Mouse (Mus musculus) intestine, postnatal 0 days (tissue): ENCODE data around the gene Pigb. TPM values are rescaled to one million over a fixed set of nuclear protein-coding genes. Genes with fewer than 3 reads are reported as not detected.

Source experiments
- ATAC-seq: fragments of 200-750 bp; cut with Nextera tagmentation; 2 replicates; pipeline ENCODE4 v1.8.0; 2017; ENCODE audit warnings: mild to moderate bottlenecking, moderate TSS enrichment, moderate library complexity
- H3K27ac ChIP-seq: fragments of 300-500 bp; sonication (generic); 2 replicates; pipeline ENCODE4 v1.5.1; 2014; ENCODE audit warnings: mild to moderate bottlenecking, low read depth, low read length, moderate library complexity
- H3K27me3 ChIP-seq: fragments of 300-500 bp; sonication (generic); replicated peaks from 2 replicates; pipeline ENCODE4 v1.6.1; 2014; ENCODE audit warnings: low read length, mixed read lengths; ENCODE audit not compliant: control insufficient read depth, insufficient read depth
- H3K36me3 ChIP-seq: fragments of 300-500 bp; sonication (generic); 2 replicates; pipeline ENCODE4 v1.6.1; 2014; ENCODE audit warnings: mild to moderate bottlenecking, moderate library complexity; ENCODE audit not compliant: control insufficient read depth, insufficient read depth
- H3K4me1 ChIP-seq: fragments of 300-500 bp; sonication (generic); replicated peaks from 2 replicates; pipeline ENCODE4 v1.6.1; 2014; ENCODE audit warnings: antibody characterized with exemption, low read length, mixed read lengths; ENCODE audit not compliant: control insufficient read depth, insufficient read depth
- H3K4me2 ChIP-seq: fragments of 300-500 bp; sonication (generic); replicated peaks from 2 replicates; pipeline ENCODE4 v1.6.1; 2014; ENCODE audit warnings: low read depth, mild to moderate bottlenecking, moderate library complexity
- H3K4me3 ChIP-seq: fragments of 300-500 bp; sonication (generic); 2 replicates; pipeline ENCODE4 v1.5.1; 2014; ENCODE audit warnings: low read depth, low read length
- H3K9ac ChIP-seq: fragments of 300-500 bp; sonication (generic); 2 replicates; pipeline ENCODE4 v1.6.1; 2014; ENCODE audit warnings: mild to moderate bottlenecking, low read depth, low read length
- H3K9me3 ChIP-seq: fragments of 300-500 bp; sonication (generic); 2 replicates; pipeline ENCODE4 v1.6.1; 2016; ENCODE audit warnings: mixed run types; ENCODE audit not compliant: control insufficient read depth
- CTCF ChIP-seq: sonication (generic); IDR thresholded peaks from 2 replicates; pipeline ENCODE4 v1.5.1; 2016; ENCODE audit warnings: low read depth, mild to moderate bottlenecking, control low read depth, antibody characterized with exemption, moderate library complexity
- WGBS: fragments of 180-500 bp; shearing (Covaris S2); extraction: QIAGEN DNeasy Blood & Tissue Kit; methylation state at CpG from one replicate; pipeline ENCODE4 v1.1.7; 2014; 5-methylcytosine and 5-hydroxymethylcytosine counted together
- polyA plus RNA-seq: library from polyadenylated mRNA; unstranded; fragments of >200 nt; fragmentation: Nextera tagmentation; extraction: Ambion mirVana; gene quantifications from 2 replicates; pipeline ENCODE4 v1.2.1, GENCODE M21; 2015

Gene Pigb
- polyA plus RNA-seq, 1 experiment from 2014 or later = 5.9 TPM

DNA sequence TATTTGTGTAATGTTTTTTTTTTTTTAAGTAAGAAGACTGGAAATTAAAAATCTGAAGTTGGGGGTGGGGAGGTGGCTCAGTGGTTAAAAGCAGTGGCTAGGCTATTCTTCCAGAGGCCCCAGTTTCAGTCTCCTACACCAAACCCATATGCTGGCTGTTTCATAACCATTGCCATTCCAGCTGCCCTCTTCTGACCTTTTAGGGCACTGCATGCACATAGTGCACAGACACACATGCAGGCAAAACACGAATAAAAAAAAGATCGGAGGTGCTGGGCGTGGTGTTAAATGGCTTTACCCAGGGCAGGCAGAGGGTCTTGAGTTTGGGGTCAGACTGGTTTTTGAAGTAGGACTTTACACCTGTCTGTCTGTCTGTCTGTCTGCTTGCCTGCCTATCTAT, 34.0 kb downstream of the Pigb start:
- no peak for ATAC-seq
- 89% methylated on average over 3 of the region's 3 CpGs for WGBS
- H3K9ac ChIP-seq = no peak overlapping the region
- H3K27ac ChIP-seq = no peak overlapping the region
- no peak overlapping the region for H3K4me3 ChIP-seq
- H3K4me1 ChIP-seq = no peaks in the 10 kb centered on the region
- H3K9me3 ChIP-seq = no peaks in the 10 kb centered on the region
- no peak overlapping the region for H3K4me2 ChIP-seq
- no peaks in the 10 kb centered on the region for H3K27me3 ChIP-seq
- H3K36me3 ChIP-seq = peaks cover 42% of the 10 kb centered on the region
- peak; percentile 41 for TF ChIP-seq CTCF

DNA sequence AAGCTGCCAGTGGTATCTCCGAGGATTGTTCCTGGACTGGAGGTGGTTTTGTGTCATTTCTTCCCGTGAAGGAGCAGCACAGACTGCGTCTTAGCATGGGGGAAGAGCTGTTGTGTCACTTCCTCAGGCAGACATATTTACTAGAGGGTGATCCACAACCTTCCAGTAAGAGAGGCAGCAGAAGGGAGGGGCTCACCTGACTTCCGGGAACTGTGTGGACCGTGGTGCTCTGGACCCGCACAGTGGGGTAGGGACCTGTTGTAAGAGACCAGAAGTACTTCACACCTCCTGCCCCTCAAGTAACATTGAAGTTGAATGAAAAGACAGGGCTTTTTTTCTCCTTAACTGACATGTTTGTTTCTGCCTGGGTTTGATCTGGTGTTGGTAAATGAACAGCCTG, 35.1 kb downstream of the Pigb start:
- no peaks in the 10 kb centered on the region for H3K4me1 ChIP-seq
- TF ChIP-seq CTCF = no peak
- H3K9ac ChIP-seq = no peak overlapping the region
- H3K27ac ChIP-seq = no peak overlapping the region
- ATAC-seq = no peak
- 82% methylated on average over 6 of the region's 6 CpGs for WGBS
- H3K4me2 ChIP-seq = no peak overlapping the region
- H3K36me3 ChIP-seq = peaks cover 37% of the 10 kb centered on the region
- H3K27me3 ChIP-seq = no peaks in the 10 kb centered on the region
- no peak overlapping the region for H3K4me3 ChIP-seq
- H3K9me3 ChIP-seq = no peaks in the 10 kb centered on the region

GRCm38 (mm10) chr9:73004076-73004475, 36.1 kb downstream of the Pigb start:
- WGBS = 87% methylated on average over 8 of the region's 8 CpGs
- Histone ChIP-seq H3K27me3 (no peaks in the 10 kb centered on the region), H3K4me1 (no peaks in the 10 kb centered on the region), H3K9me3 (no peaks in the 10 kb centered on the region), H3K4me2 (no peak overlapping the region), H3K27ac (no peak overlapping the region), H3K9ac (no peak overlapping the region), H3K4me3 (no peak overlapping the region), H3K36me3 (peaks cover 34% of the 10 kb centered on the region)
- ATAC-seq = no peak
- no peak for TF ChIP-seq CTCF

DNA sequence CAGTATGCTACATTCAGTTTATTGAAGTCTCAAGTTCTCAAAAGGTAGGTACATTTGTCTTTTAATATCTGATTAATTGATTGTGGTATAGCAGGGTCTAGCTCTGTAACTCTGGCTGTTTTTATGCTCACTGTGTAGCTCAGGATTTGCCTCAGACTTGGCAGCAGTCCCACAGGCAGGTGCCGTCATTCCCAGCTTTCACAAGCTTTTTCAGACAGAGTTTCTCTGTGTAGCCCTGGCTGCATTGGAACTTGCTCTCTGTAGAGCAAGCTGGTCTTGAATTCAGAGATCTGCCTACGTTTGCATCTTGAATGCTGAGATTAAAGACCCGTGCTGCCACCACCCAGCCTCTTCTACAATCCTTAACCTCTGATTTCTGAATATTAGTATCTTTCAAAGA, 38.0 kb downstream of the Pigb start:
- TF ChIP-seq CTCF = no peak
- H3K9me3 ChIP-seq = no peaks in the 10 kb centered on the region
- H3K27ac ChIP-seq = no peak overlapping the region
- H3K36me3 ChIP-seq = peaks cover 31% of the 10 kb centered on the region
- 44% methylated on average over 3 of the region's 3 CpGs for WGBS
- H3K4me2 ChIP-seq = no peak overlapping the region
- no peak overlapping the region for H3K9ac ChIP-seq
- H3K4me3 ChIP-seq = no peak overlapping the region
- ATAC-seq = no peak
- H3K27me3 ChIP-seq = no peaks in the 10 kb centered on the region
- no peaks in the 10 kb centered on the region for H3K4me1 ChIP-seq

DNA sequence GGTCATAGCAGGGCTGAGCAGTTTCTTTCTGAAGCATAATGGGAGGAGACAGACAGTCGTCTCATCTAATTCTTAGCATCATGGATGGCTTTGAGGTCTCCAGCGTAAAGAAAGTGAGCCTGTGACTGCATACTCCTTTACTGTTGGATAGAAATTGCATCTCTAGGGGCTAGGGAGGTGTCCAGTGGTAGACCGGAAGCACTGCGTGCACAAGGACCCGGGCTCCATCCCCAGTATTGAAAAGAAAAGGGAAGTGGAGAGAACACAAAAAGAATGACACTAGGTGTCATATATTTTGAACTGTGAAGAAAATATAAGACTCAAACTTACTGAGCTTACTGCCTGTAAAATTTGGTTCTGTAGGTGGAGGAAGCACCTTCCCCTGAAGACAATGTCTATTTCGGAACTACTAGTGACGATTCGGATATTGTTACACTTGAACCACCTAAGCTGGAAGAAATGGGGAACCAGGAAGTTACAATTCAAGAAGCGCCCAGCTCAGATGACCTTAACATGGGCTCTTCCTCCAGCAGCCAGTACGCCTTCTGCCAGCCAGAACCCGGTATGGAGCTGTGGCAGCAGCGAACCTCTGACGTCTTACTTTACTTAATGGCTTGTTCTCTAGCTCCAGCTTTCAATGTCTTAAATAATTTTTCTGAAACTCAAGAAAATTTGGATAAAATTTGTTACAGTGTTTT, 38.7 kb downstream of the Pigb start:
- Histone ChIP-seq H3K36me3 (peaks cover 31% of the 10 kb centered on the region), H3K27me3 (no peaks in the 10 kb centered on the region), H3K9ac (no peak overlapping the region), H3K27ac (no peak overlapping the region), H3K9me3 (no peaks in the 10 kb centered on the region), H3K4me2 (no peak overlapping the region), H3K4me3 (no peak overlapping the region), H3K4me1 (no peaks in the 10 kb centered on the region)
- no peak for TF ChIP-seq CTCF
- 86% methylated on average over 13 of the region's 13 CpGs for WGBS
- ATAC-seq = no peak

- no peaks in the 10 kb centered on the region for H3K9me3 ChIP-seq
- no peak for ATAC-seq
- H3K4me2 ChIP-seq = no peak overlapping the region
- TF ChIP-seq CTCF = peak; percentile 34
- 65% methylated on average over 2 of the region's 2 CpGs for WGBS
- H3K27ac ChIP-seq = no peak overlapping the region
- peaks cover 25% of the 10 kb centered on the region for H3K36me3 ChIP-seq
- no peaks in the 10 kb centered on the region for H3K4me1 ChIP-seq
- no peak overlapping the region for H3K9ac ChIP-seq
- H3K27me3 ChIP-seq = no peaks in the 10 kb centered on the region
- no peak overlapping the region for H3K4me3 ChIP-seq
These were observed 39.7 kb downstream of the Pigb start for GRCm38 (mm10) chr9:73000487-73000886.

GRCm38 (mm10) chr9:72996806-72997205, 43.4 kb downstream of the Pigb start:
- no peak for ATAC-seq
- Histone ChIP-seq H3K27ac (no peak overlapping the region), H3K4me3 (no peak overlapping the region), H3K27me3 (no peaks in the 10 kb centered on the region), H3K9ac (no peak overlapping the region), H3K9me3 (no peaks in the 10 kb centered on the region), H3K4me2 (no peak overlapping the region), H3K36me3 (peaks cover 6% of the 10 kb centered on the region; the same call in 1 of the 2 replicates), H3K4me1 (no peaks in the 10 kb centered on the region)
- 68% methylated on average over 7 of the region's 7 CpGs for WGBS
- TF ChIP-seq CTCF = no peak
